Mouse (Mus musculus): ENCODE measurements around the gene Tbxas1. TPM values are rescaled to one million over a fixed set of nuclear protein-coding genes. Genes with fewer than 3 reads are reported as not detected.

The Tbxas1 gene
- polyA plus RNA-seq, 1 experiment from 2014 or later: 1.1 TPM

GRCm38 (mm10) chr6:38995774-38996173 is 120.6 kb downstream of the Tbxas1 start:
- no peak overlapping the region for H3K4me3 ChIP-seq
- no peak for ATAC-seq
- H3K9ac ChIP-seq: no peak overlapping the region
- H3K27ac ChIP-seq: no peak overlapping the region
- H3K36me3 ChIP-seq (ENCODE audit: poor library complexity, severe bottlenecking): no peaks in the 10 kb centered on the region
- H3K4me1 ChIP-seq: no peaks in the 10 kb centered on the region
- no peaks in the 10 kb centered on the region for H3K27me3 ChIP-seq
- H3K9me3 ChIP-seq (replicated peaks): no peaks in the 10 kb centered on the region
- 92% methylated on average over 3 of the region's 3 CpGs for WGBS
- H3K4me2 ChIP-seq: no peak overlapping the region

- no peak overlapping the region for H3K27ac ChIP-seq
- 89% methylated on average over 4 of the region's 4 CpGs for WGBS
- no peaks in the 10 kb centered on the region for H3K36me3 ChIP-seq (ENCODE audit: poor library complexity, severe bottlenecking)
- H3K9me3 ChIP-seq (replicated peaks): no peaks in the 10 kb centered on the region
- H3K9ac ChIP-seq: no peak overlapping the region
- no peaks in the 10 kb centered on the region for H3K4me1 ChIP-seq
- ATAC-seq: no peak
- H3K4me3 ChIP-seq: no peak overlapping the region
- H3K27me3 ChIP-seq: no peaks in the 10 kb centered on the region
- no peak overlapping the region for H3K4me2 ChIP-seq
Observed at GRCm38 (mm10) chr6:38997838-38998237, 122.6 kb downstream of the Tbxas1 start.

- no peak overlapping the region for H3K4me3 ChIP-seq
- no peak overlapping the region for H3K27ac ChIP-seq
- no peaks in the 10 kb centered on the region for H3K27me3 ChIP-seq
- no peak overlapping the region for H3K9ac ChIP-seq
- WGBS: 80% methylated on average over 7 of the region's 7 CpGs
- no peaks in the 10 kb centered on the region for H3K36me3 ChIP-seq (ENCODE audit: poor library complexity, severe bottlenecking)
- H3K4me1 ChIP-seq: peaks cover 18% of the 10 kb centered on the region
- no peaks in the 10 kb centered on the region for H3K9me3 ChIP-seq (replicated peaks)
- no peak overlapping the region for H3K4me2 ChIP-seq
- ATAC-seq: no peak
Observed at GRCm38 (mm10) chr6:39003126-39003525, 127.9 kb downstream of the Tbxas1 start.

GRCm38 (mm10) chr6:39004003-39004473 is 128.8 kb downstream of the Tbxas1 start:
- no peak overlapping the region for H3K4me2 ChIP-seq
- no peak overlapping the region for H3K4me3 ChIP-seq
- peaks cover 18% of the 10 kb centered on the region for H3K4me1 ChIP-seq
- no peak for ATAC-seq
- 82% methylated on average over 12 of the region's 12 CpGs for WGBS
- no peaks in the 10 kb centered on the region for H3K36me3 ChIP-seq (ENCODE audit: poor library complexity, severe bottlenecking)
- H3K27me3 ChIP-seq: no peaks in the 10 kb centered on the region
- H3K27ac ChIP-seq: no peak overlapping the region
- H3K9ac ChIP-seq: no peak overlapping the region
- no peaks in the 10 kb centered on the region for H3K9me3 ChIP-seq (replicated peaks)

- H3K9ac ChIP-seq: no peak overlapping the region
- no peaks in the 10 kb centered on the region for H3K27me3 ChIP-seq
- no peak overlapping the region for H3K4me3 ChIP-seq
- H3K36me3 ChIP-seq (ENCODE audit: poor library complexity, severe bottlenecking): no peaks in the 10 kb centered on the region
- no peaks in the 10 kb centered on the region for H3K9me3 ChIP-seq (replicated peaks)
- H3K27ac ChIP-seq: no peak overlapping the region; the same call in 1 of the 2 replicates
- no peak for ATAC-seq
- no peak overlapping the region; the same call in 1 of the 2 replicates for H3K4me2 ChIP-seq
- H3K4me1 ChIP-seq: peaks cover 18% of the 10 kb centered on the region
- 60% methylated on average over 20 of the region's 20 CpGs for WGBS
Observed at GRCm38 (mm10) chr6:39005267-39005944, 130.2 kb downstream of the Tbxas1 start.

GRCm38 (mm10) chr6:39005945-39006572 is 130.9 kb downstream of the Tbxas1 start:
- Histone ChIP-seq H3K9me3 (replicated peaks) (no peaks in the 10 kb centered on the region), H3K4me1 (peaks cover 18% of the 10 kb centered on the region), H3K9ac (no peak overlapping the region), H3K27me3 (no peaks in the 10 kb centered on the region), H3K27ac (no peak overlapping the region), H3K4me2 (no peak overlapping the region; the same call in 1 of the 2 replicates), H3K4me3 (no peak overlapping the region), H3K36me3 (ENCODE audit: poor library complexity, severe bottlenecking) (no peaks in the 10 kb centered on the region)
- 26% methylated on average over 5 of the region's 5 CpGs for WGBS
- peak; percentile 65; the same call in 1 of the 2 replicates for ATAC-seq

- H3K4me2 ChIP-seq: no peak overlapping the region
- H3K4me3 ChIP-seq: no peak overlapping the region
- H3K27ac ChIP-seq: no peak overlapping the region
- H3K4me1 ChIP-seq: peaks cover 18% of the 10 kb centered on the region
- H3K9ac ChIP-seq: no peak overlapping the region
- no peaks in the 10 kb centered on the region for H3K36me3 ChIP-seq (ENCODE audit: poor library complexity, severe bottlenecking)
- WGBS: 66% methylated on average over 5 of the region's 5 CpGs
- H3K9me3 ChIP-seq (replicated peaks): no peaks in the 10 kb centered on the region
- H3K27me3 ChIP-seq: no peaks in the 10 kb centered on the region
- no peak for ATAC-seq
Observed at GRCm38 (mm10) chr6:39007223-39007622, 132.0 kb downstream of the Tbxas1 start.

- Histone ChIP-seq H3K27ac (no peak overlapping the region), H3K36me3 (ENCODE audit: poor library complexity, severe bottlenecking) (no peaks in the 10 kb centered on the region), H3K27me3 (no peaks in the 10 kb centered on the region), H3K4me3 (no peak overlapping the region), H3K4me2 (no peak overlapping the region), H3K9me3 (replicated peaks) (peaks cover 4% of the 10 kb centered on the region; the same call in 1 of the 2 replicates), H3K9ac (no peak overlapping the region), H3K4me1 (peaks cover 18% of the 10 kb centered on the region)
- ATAC-seq: no peak
- WGBS: 79% methylated on average over 4 of the region's 4 CpGs
Observed at GRCm38 (mm10) chr6:39008116-39008515, 132.9 kb downstream of the Tbxas1 start.

- 86% methylated on average over 10 of the region's 10 CpGs for WGBS
- Histone ChIP-seq H3K9ac (no peak overlapping the region), H3K4me3 (no peak overlapping the region), H3K27ac (no peak overlapping the region), H3K36me3 (ENCODE audit: poor library complexity, severe bottlenecking) (no peaks in the 10 kb centered on the region), H3K4me2 (no peak overlapping the region), H3K27me3 (no peaks in the 10 kb centered on the region), H3K9me3 (replicated peaks) (peaks cover 5% of the 10 kb centered on the region; the same call in 1 of the 2 replicates), H3K4me1 (no peaks in the 10 kb centered on the region)
- ATAC-seq: no peak
Observed at GRCm38 (mm10) chr6:39013034-39013832, 138.0 kb downstream of the Tbxas1 start.

GRCm38 (mm10) chr6:39017942-39018341 is 142.7 kb downstream of the Tbxas1 start:
- H3K27me3 ChIP-seq: no peaks in the 10 kb centered on the region
- H3K36me3 ChIP-seq (ENCODE audit: poor library complexity, severe bottlenecking): no peaks in the 10 kb centered on the region
- peaks cover 2% of the 10 kb centered on the region; the same call in 1 of the 2 replicates for H3K9me3 ChIP-seq (replicated peaks)
- H3K4me3 ChIP-seq: no peak overlapping the region
- H3K9ac ChIP-seq: no peak overlapping the region
- peaks cover 7% of the 10 kb centered on the region for H3K4me1 ChIP-seq
- no peak overlapping the region for H3K27ac ChIP-seq
- no peak overlapping the region for H3K4me2 ChIP-seq
- no peak for ATAC-seq
- 91% methylated on average over 11 of the region's 11 CpGs for WGBS

- H3K4me3 ChIP-seq: no peak overlapping the region
- H3K9ac ChIP-seq: no peak overlapping the region
- no peak overlapping the region for H3K4me2 ChIP-seq
- ATAC-seq: no peak
- H3K36me3 ChIP-seq (ENCODE audit: poor library complexity, severe bottlenecking): no peaks in the 10 kb centered on the region
- H3K9me3 ChIP-seq (replicated peaks): no peaks in the 10 kb centered on the region
- H3K4me1 ChIP-seq: peaks cover 13% of the 10 kb centered on the region
- no peak overlapping the region for H3K27ac ChIP-seq
- 77% methylated on average over 7 of the region's 7 CpGs for WGBS
- no peaks in the 10 kb centered on the region for H3K27me3 ChIP-seq
Observed at GRCm38 (mm10) chr6:39018805-39019204, 143.6 kb downstream of the Tbxas1 start.

GRCm38 (mm10) chr6:39019219-39019618 is 144.0 kb downstream of the Tbxas1 start:
- H3K27ac ChIP-seq: no peak overlapping the region

More at GRCm38 (mm10) chr6:39019219-39019618, 144.0 kb downstream of the Tbxas1 start:
- WGBS: 91% methylated on average over 5 of the region's 5 CpGs
- no peaks in the 10 kb centered on the region for H3K9me3 ChIP-seq (replicated peaks)
- no peaks in the 10 kb centered on the region for H3K27me3 ChIP-seq
- no peak for ATAC-seq
- H3K36me3 ChIP-seq (ENCODE audit: poor library complexity, severe bottlenecking): no peaks in the 10 kb centered on the region
- peaks cover 13% of the 10 kb centered on the region for H3K4me1 ChIP-seq
- no peak overlapping the region for H3K4me2 ChIP-seq
- no peak overlapping the region for H3K4me3 ChIP-seq
- no peak overlapping the region for H3K9ac ChIP-seq

Data from forebrain, embryonic 13.5 days (tissue).